Mouse (Mus musculus) CD4-positive naive resting alpha-beta T cell, adult 76 days (primary cell): Measurements from ENCODE around the gene Slc5a8. TPM values are rescaled to one million over a fixed set of nuclear protein-coding genes. Genes with fewer than 3 reads are reported as not detected.

ENCODE experiments used
- total RNA-seq: library from RNA; stranded (reverse); gene quantifications from one replicate; pipeline ENCODE4 v1.2.4, GENCODE M21; 2023

Slc5a8 gene
- total RNA-seq, result not detected

GRCm38 (mm10) chr10:88885632-88886090 lies at the start of gene Slc5a8:
Gene Slc5a8 (plus strand): TSS chr10:88885992.

Other genes with a start within 250 kb of the Slc5a8 start
- gene Spic, start 201.0 kb upstream of the Slc5a8 start, total RNA-seq, result 6.9 TPM
- 27.7 TPM for gene Arl1, start 155.1 kb upstream of the Slc5a8 start, total RNA-seq
- 66.0 TPM for gene Utp20, start 59.2 kb upstream of the Slc5a8 start, total RNA-seq